Mouse (Mus musculus) left cerebral cortex, postnatal 14 days (tissue): ENCODE measurements around the gene Prc1. TPM values are rescaled to one million over a fixed set of nuclear protein-coding genes. Genes with fewer than 3 reads are reported as not detected.

Experiments used
- DNase-seq, 2 experiments: peaks; one replicate each; pipeline ENCODE4 v3.0.0; 2021 to 2022; ENCODE audit warnings: low spot score in 2 of 2, mixed read lengths in 1 of 2
- intact Hi-C: fragments of 180-260 bp; cut with DNase I; formaldehyde crosslinking; loops from one replicate; pipeline ENCODE4 v1.15.1; 2025
- total RNA-seq, 2 experiments: library from RNA; stranded (reverse); gene quantifications; 2 replicates each; pipeline ENCODE4 v1.2.3; 2021

Gene Prc1
- total RNA-seq, 2 experiments from 2014 or later: 3.2 to 3.8 TPM

DNA sequence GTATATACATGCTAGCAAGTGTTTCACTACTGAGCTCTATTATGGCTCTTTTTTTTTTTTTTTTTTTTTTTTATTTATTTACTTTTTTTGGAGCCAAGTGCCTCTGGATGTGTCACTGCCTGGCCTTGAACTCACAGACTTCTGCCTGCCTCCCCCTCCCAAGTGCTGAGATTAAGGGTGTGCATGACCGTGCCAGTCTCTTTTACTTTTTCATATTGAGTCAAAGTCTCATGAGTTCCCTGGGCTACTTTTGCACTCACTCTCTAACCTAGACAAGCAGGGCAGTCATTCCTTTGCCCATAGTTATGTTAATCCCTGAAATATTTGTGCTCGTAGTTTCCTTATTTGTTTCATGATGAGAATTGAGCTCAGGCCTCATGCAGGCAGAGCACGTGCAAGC is 12.6 kb upstream of the Prc1 start:
- DNase-seq: no peak

GRCm38 (mm10) chr7:80283226-80283918 is 10.9 kb upstream of the Prc1 start:
- intact Hi-C loops: no loop called here
- no peak for DNase-seq

More for the DNA sequence above, 12.6 kb upstream of the Prc1 start:
- intact Hi-C loops: no loop called here

- intact Hi-C loops: no loop called here
- no peak for DNase-seq
These were observed 9.9 kb upstream of the Prc1 start for GRCm38 (mm10) chr7:80284391-80284790.

DNA sequence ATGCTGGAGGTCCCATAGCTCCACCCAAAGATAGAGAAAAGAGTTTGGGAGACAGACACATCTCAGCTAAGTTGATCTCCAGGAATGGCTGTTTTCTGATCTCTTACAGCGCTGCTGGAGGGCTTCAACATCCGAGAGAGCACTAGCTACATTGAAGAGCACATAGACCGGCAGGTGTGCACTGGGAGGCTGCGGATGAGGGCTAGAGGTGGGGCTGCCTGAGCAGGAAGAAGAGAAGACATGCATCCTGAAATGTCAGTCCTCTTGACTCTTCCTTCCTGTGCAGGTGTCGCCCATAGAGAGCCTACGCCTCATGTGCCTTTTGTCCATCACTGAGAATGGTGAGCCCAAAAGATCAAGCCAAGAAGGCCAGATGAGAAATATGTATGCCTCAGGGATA is 8.5 kb upstream of the Prc1 start:
- no peak for DNase-seq
- intact Hi-C loops: no loop called here

- intact Hi-C loops: no loop called here
These were observed 6.5 kb upstream of the Prc1 start for GRCm38 (mm10) chr7:80287736-80288135.

GRCm38 (mm10) chr7:80294764-80295648 is 756 bp downstream of the Prc1 start:
- intact Hi-C loops: loop anchor here (5.0 kb wide), 1 partner anchor 42 kb away; no protein-coding TSS in a partner anchor
- no peak for DNase-seq

More at GRCm38 (mm10) chr7:80287736-80288135, 6.5 kb upstream of the Prc1 start:
- DNase-seq: no peak

DNA sequence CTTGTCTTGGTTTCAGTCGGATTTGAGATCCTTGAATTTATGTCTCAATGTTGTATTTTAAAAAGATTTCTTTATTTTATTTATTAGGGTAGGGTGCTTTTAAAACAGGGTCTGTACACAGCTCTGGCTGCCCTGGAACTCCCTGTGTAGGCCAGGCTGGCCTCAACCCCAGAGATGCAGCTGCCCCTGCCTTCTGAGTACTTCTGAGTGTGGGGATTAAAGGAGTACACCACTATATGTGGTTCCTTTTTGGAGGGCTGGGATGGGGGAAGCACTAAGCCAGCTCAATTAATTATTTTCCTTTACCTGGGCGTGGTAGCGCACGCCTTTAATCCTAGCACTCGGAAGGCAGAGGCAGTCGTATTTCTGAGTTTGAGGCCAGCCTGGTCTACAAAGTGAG is 2.2 kb downstream of the Prc1 start:
- no peak for DNase-seq
- intact Hi-C loops: loop anchor here (5.0 kb wide), 1 partner anchor 41 kb away; no protein-coding TSS in a partner anchor

- intact Hi-C loops: loop anchor here (5.0 kb wide), 1 partner anchor 40 kb away; no protein-coding TSS in a partner anchor
- DNase-seq: no peak
These were observed 2.8 kb downstream of the Prc1 start for GRCm38 (mm10) chr7:80297041-80297440.

DNA sequence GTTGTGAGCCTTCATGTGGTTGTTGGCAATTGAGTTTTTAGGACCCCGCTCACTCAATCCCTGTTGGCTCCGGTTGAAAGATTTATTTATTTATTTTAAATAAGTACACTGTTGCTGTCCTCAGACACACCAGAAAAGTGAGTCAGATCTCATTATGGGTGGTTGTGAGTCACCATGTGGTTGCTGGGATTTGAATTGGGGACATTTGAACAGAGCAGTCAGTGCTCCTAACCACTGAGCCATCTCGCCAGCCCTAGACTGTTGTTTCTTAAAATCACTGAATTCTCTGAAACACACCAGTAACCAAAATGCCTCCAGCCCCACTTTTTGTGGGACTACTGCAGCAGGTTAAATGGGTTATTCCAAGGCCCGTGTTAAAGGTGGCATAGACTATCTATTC is 4.5 kb downstream of the Prc1 start:
- no peak for DNase-seq
- intact Hi-C loops: loop anchor here (5.0 kb wide), 1 partner anchor 39 kb away; no protein-coding TSS in a partner anchor

GRCm38 (mm10) chr7:80299568-80299967 is 5.3 kb downstream of the Prc1 start:
- no peak for DNase-seq
- intact Hi-C loops: loop anchor here (5.0 kb wide), 1 partner anchor 38 kb away; no protein-coding TSS in a partner anchor

DNA sequence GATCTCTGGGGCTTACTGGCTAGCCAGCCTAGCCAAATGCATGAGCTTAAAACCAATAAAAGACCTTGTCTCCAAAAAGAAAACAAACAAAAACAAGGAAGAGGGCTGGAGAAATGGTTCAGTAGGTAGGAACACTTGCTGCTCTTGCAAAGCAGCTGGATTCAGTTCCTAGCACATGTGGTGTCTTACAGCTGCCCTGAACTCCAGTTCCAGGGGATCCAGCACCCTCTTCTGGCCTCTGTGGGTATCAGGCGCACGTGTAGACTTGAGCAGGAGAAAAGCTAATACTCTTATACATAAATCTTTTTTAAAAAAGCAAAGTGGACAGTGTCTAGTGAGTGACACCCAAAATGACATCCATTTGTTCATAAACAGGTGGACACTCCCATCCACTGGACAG is 7.3 kb downstream of the Prc1 start:
- intact Hi-C loops: no loop called here

DNA sequence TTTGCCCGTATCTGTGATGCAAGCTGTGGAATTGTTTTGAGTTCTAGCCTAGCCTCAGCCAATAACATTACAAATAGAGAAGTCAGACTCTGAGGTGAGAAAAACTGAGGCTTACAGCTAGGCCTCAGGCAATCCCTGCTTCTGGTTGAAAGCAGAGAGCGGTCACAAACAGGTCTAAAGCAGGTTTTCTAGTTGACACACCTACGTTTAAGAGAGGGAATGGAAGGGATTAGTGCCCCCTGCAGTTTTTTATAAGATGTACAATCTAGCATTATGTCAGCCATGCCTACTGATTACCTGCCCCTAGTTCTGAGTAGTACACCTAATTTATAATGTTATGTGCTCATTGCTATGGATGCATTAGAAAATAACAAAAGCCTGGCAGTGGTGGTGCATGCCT is 13.5 kb downstream of the Prc1 start:
- no peak for DNase-seq
- intact Hi-C loops: no loop called here

More for the DNA sequence above, 7.3 kb downstream of the Prc1 start:
- DNase-seq: no peak

DNA sequence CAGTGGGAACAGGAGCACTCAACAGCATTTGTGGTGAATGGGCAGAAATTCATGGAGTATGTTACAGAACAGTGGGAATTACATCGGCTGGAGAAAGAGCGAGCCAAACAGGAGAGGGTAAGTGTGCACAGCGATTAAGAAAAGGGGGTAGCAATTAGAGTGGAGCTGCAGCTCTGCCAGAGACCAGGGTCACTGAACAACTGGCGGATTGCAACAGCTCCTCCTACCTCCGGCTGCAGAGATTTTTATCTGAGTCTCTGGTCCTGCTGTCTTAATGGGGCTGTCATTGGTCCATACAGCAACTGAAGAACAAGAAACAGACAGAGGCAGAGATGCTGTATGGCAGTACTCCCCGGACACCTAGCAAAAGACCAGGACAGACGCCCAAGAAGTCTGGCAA is 16.5 kb downstream of the Prc1 start:
- DNase-seq: no peak
- intact Hi-C loops: no loop called here

GRCm38 (mm10) chr7:80315733-80316132 is 21.5 kb downstream of the Prc1 start:
- DNase-seq: no peak
- intact Hi-C loops: no loop called here

- DNase-seq: no peak
- intact Hi-C loops: no loop called here
These were observed 23.3 kb downstream of the Prc1 start for GRCm38 (mm10) chr7:80317439-80318115.

- intact Hi-C loops: no loop called here
- no peak for DNase-seq
These were observed 24.4 kb downstream of the Prc1 start for GRCm38 (mm10) chr7:80318670-80319069.

DNA sequence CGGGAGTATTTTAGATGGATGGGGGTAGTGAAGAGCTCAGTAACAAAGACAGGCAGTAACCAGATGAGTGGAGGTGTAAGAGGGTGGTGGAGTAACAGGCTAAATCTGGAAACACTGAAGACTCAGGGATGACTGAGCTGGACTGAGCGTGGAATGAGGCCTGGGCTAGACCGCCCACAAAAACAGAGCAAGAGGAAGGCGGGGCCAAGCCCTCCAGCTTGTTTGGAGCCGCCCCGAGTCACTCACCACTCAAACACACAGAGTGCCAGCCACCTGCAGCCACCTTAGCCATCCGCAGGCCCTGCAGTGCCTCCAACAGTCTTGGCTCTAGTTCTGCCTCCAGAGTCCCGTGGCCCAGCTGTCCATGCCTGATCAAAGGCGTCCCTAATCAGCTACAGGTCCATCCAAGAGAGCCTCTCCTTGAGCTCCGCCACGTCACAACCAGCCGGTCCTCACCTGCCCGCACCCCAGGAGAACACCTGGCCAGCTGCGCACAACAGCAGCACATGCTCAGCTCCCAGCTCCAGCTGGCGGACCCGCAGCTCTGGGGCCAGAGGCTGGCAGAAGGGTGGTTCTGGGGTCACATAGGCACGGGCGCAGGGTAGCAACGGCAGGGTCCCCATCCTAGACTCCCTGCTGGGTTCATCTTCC is 25.7 kb downstream of the Prc1 start:
- intact Hi-C loops: no loop called here
- no peak for DNase-seq

DNA sequence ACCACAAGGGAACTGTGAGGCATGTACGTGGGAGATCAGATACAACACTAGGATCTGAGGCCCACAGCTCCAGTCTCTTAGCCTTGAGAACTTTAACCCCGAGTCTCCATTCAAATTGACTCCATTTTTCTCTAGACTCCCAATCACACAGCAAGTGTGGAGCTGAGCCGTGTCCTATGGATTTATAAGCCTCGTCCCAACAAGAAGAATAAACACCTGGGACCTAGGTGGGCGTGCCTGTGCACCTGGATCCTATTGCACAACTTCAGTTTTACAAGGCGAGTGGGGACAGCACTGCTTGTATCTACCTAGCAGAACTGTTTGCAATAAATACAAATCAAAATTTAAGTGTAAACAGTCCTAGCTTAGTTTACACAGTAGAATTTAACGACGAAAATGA is 29.1 kb downstream of the Prc1 start:
- no peak for DNase-seq
- intact Hi-C loops: no loop called here

- intact Hi-C loops: no loop called here
- peak; percentile 96 for DNase-seq
These were observed 30.0 kb downstream of the Prc1 start, which contains the start of gene Rccd1 for GRCm38 (mm10) chr7:80324043-80324815. TSS of gene Rccd1 (minus strand) at chr7:80324454.
